Mouse (Mus musculus) erythroid progenitor cell, adult 5-6 weeks (primary cell): ENCODE measurements around the gene Pgm5. TPM values are rescaled to one million over a fixed set of nuclear protein-coding genes. Genes with fewer than 3 reads are reported as not detected.

Experiments used
- ATAC-seq: replicated peaks from 2 replicates; pipeline ENCODE4 v1.8.0; 2016; ENCODE audit warnings: moderate number of reproducible peaks, mild to moderate bottlenecking, moderate TSS enrichment, inconsistent platforms; ENCODE audit not compliant: poor library complexity, low FRiP score, severe bottlenecking
- total RNA-seq, 2 experiments: library from RNA; stranded (forward) in 1 of 2; stranded (reverse) in 1 of 2; fragments of 150-400 nt in 1 of 2; fragments of 186-747, 209-891 nt in 1 of 2; gene quantifications; 2 replicates each; pipeline versions ENCODE4 v1.2.3 to v1.2.4; 2015 to 2017; ENCODE audit warnings: low replicate concordance in 2 of 2

The Pgm5 gene
- total RNA-seq, 2 experiments from 2014 or later = not detected

GRCm38 (mm10) chr19:24785056-24785675, 76.5 kb downstream of the Pgm5 start:
- no peak for ATAC-seq

DNA sequence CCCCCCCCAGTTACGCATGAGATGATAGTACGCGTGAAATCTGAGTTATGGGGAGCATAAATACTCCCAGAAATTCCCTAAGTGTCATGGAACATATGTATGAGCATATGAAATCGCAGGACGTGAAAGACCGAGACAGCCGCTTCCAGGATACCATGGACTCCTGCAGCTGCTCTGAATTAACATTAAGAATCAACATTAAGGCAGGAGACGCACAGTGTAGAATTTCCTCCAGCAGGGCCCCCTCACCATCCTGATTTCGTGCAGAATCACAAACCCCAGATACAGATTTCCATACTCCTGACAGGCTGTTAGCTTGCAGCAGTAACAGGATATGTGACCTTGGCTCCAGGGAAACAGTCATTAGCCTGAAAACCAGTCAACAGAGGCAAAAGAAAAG, 77.9 kb downstream of the Pgm5 start:
- no peak for ATAC-seq

DNA sequence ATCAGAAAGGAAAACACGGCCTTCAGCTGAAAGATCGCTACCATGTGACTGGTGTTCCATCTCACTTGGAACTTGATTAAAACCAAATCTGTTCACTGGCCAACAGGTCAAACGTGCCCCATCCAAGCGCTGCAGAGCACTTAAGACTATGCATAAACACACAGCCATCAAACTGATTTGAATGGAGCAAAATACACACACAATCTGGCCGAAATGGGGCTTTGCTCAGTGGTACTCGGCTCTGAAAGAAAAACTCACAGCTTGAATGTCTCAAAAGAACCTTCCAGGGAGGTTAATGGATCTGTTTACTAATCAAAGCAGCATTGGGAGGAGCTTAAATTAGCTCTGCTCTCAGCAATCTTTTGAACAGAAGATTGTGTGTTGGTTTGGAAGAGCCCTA, 81.7 kb downstream of the Pgm5 start:
- no peak for ATAC-seq

GRCm38 (mm10) chr19:24770345-24770744, 91.3 kb downstream of the Pgm5 start:
- no peak for ATAC-seq

DNA sequence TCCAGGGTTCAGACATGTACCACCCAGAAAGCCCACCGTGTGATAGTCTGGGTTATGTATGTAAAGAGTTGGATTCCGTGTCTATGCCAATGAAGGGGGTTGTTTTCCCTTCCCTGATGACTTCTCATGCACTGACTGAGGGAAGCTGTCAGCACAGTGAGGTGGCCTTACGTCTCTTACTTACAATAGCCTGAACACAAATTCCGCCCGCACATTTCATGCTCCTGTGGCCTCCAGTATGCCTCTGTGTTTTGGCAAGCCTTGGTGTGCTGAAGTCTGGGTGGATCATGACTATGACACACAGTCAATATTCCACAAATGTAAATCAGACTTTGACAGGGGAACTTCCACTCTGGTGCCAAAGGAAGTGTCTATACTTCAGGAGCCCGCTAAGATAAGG, 94.3 kb downstream of the Pgm5 start:
- no peak for ATAC-seq

DNA sequence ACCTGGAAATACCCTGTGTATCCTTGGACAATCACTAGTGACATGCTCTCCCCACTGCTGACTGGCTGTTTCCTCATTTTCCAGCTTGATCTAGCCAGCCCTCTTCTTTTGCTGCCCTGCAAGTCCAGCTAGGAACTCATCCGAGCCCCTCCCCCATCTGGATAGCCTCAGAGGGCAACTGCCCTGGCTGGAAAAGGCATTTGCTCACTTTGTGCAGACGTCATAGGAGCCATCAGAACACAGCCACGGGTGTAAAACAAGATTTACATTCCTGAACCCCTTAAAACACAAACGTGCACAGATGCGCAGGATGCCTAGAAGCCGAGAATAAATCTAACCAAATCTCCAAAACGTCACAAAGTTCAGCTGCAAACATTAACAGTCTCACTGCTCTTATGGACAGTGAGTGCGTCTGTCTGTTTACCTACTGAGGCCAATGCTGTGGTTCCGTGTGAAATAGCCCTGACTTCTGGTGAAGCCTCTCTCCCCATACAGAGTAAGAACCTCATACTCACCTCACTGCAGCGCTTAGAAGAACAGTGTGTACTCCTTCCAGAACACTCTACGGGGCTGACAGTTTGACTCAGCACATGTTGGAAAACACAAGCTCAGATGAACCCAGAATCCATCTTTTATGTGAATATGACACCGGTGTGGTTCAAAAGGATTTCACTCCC, 99.0 kb downstream of the Pgm5 start:
- ATAC-seq = no peak

GRCm38 (mm10) chr19:24756627-24757026, 105.0 kb downstream of the Pgm5 start:
- no peak for ATAC-seq

- no peak for ATAC-seq
These were observed 107.2 kb downstream of the Pgm5 start for GRCm38 (mm10) chr19:24754440-24754785.

DNA sequence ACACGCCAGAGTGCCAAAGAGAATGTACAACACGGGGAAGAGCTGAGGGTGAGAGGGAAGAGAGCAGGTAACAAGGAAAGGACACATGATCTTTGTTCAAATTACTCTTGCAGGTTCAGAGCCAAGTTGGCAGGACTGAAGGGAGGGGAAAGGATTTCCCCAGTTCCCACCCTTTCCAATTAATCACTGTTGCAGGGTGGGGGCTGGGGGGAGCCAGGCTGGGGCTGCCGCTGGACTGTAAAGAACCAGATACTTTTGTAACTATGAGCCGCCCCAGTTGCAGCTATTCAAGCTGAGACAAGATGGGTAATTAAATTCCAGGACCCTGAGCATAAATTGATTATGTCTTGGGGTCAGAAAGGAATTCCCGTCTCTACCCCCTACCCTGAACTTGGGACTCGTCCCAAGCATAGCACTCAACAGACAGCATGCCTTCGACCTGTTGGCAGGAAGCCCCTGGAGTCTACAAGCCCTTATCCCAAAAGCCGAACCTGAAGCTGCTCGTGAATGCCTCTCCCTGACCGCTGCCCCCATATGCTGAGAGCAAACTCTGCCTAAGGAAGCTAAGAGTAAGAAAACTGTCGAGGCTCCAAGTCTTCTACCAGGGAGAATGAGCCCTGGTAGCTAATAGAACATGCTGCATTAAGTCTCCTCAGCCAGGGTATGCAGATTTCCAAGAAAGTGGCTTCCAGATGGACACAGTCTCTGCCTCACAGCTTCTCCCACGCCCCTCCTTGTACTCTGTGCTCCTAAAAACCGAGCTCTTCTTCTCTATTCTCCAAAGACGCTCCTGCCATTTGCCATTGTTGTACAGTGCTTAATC, 107.8 kb downstream of the Pgm5 start:
- ATAC-seq = no peak

- ATAC-seq = no peak
These were observed 108.6 kb downstream of the Pgm5 start for GRCm38 (mm10) chr19:24752873-24753538.

GRCm38 (mm10) chr19:24746266-24746875, 115.3 kb downstream of the Pgm5 start:
- ATAC-seq = no peak

DNA sequence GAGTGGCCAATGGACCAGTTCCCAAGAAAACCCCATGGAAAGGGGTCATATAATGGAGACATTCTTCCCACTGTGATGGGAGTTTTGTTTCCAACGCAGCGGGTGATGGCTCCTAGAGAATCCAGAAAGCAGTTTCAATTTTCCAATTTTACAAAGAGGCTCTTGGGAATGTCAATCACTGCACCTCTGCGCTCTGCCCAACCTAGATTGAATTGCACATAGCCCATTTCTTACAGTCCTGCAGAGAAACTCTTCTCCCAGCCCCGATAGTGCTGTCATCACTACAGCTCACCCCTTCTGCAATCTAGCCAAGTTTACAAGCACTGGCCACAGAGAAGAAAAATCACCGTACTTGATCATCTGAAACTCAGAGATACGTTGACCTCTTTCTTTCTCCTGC, 119.0 kb downstream of the Pgm5 start:
- no peak for ATAC-seq

DNA sequence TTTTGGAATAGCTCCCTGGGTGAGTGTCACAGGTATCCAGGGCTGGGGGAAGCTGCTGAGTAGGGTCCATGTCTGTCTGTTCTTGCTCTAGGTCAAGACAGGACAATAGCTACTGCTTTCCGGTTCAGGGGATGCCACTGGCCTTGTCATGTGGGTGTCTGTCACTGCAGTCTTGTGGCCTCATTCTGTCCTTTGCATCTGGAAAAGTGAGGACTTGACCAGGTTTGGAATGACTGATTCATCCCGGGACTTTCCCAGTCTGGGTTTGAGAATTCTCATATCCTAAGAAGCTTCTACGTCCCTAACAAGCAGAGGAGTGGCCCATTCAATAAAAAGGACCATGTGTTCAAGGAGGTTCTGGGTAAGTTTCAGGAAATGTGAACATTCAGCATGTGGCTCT, 122.9 kb downstream of the Pgm5 start:
- ATAC-seq = no peak

- no peak for ATAC-seq
These were observed 123.6 kb downstream of the Pgm5 start for GRCm38 (mm10) chr19:24738026-24738425.

DNA sequence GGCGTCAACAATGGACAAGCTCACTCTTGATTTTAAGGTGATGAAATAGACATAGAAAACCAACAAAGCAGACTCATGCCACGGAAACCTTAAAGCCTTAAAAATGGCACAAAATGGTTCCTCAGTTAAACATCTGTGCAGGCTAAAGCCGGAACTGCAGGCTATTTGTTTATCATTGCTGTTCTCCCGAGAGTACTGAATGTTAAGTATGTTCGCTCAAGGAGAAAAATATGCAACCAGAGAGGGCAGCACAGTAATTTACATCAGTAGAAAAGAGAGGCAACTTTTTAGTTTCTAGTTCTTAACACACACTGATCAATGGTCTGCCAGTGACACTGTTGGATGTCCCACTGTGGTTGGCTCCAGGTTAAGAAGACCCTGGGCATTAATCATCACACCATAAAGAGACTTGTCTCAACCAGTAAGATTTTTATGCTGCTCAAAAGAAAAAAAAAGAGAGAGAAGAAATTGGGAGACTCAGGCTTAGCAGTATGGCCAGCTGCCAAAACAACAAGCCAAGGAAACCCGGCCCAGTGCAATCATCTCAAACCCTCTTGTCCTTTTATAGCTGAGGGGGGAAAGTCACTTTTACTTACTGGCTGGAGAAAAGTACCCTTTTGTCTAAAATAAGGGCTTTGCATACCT, 126.0 kb downstream of the Pgm5 start:
- no peak for ATAC-seq

DNA sequence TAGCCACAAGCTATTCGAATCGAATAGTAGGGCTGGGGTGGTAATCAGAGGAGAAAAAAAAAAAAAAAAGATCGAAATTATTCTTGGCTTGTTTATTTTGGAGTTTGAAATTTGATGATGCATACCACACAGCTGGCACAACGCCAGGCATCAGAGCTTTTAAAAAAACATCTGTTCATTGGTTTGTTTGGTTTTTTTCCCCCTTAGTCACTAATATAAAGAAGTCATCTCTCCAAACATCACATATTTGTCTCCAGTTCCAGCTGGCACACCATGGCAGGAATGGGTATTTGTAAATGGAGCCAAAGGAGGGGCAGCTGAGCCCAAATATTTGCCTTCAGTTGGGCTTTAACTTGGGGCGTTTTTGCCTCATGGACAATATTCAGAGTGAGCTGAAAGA, 131.0 kb downstream of the Pgm5 start:
- no peak for ATAC-seq

DNA sequence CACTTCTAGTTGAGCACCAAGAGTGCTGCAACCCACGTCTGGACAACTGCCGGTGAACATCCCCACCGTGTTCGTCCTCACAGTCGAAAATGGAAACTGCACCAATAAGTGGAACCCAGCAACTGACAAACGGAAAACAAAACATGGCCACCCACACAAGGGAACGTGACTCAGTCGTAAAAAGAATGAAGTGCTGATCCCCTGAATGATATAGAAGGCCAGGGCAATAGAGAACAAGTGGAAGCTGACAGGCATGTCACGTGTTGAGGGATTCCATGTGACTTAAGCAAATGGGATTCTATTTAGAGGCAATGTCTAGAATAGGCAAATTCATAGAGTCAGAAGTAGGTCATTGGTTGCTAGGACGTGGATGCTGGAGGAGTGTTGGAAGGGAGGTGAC, 137.3 kb downstream of the Pgm5 start:
- ATAC-seq = no peak

- ATAC-seq = no peak
These were observed 141.2 kb downstream of the Pgm5 start for GRCm38 (mm10) chr19:24720448-24720847.

DNA sequence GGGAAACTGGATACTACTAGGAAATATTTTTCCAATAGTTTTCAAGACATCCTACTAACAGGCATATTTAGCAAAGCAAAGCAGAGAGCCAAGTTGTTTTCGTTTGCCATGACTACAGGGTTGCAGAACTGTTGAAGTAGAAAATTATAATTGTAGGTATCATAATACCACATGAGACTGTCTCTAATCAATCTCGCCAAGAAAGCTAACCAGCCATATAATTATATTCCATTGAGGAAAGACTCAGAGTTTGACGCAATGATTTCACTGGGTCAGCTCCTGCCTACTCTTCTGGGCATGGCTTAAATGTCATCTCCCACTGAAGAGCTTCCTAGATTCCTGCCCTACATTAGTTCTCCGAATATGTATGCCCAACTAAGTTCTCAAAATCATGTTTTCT, 142.2 kb downstream of the Pgm5 start:
- no peak for ATAC-seq

DNA sequence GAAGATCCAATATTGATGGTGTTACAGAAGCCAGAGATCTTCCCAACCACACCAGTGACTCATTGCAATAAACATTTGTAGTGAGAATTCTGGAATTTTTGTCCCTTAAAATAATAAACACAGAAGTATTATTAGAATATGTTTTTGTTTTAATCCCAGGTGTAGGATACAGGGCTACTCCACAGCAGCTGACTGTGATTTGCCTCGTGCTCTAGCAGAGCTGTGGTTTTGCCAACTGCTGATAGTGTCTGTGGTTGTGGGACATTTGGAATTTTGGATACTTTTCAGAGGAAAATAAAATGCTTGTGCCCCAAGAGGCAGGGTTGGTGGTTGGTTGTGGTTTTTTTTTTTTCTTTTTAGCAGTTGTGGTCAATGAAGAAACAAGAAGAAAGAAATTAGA, 143.6 kb downstream of the Pgm5 start:
- ATAC-seq = no peak
